Mouse (Mus musculus) thymus, postnatal 10 days (tissue): Measurements from ENCODE around the gene Utp20.
"Not testable (repeated sequence)": the region's sequence is repeated elsewhere in the genome, so short reads cannot be mapped to it uniquely, and the experiment has no call there.

Source experiments
- DNase-seq, 2 experiments: peaks; one replicate each; pipeline ENCODE4 v3.0.0; 2021; ENCODE audit warnings: low spot score in 2 of 2

Utp20 gene

GRCm38 (mm10) chr10:88826188-88826946 is at the start of gene Utp20:
Gene Utp20 (minus strand): TSS chr10:88826804.
- peak; percentile 58 to 67 for DNase-seq

GRCm38 (mm10) chr10:88874870-88875269 is 48.3 kb upstream of the Utp20 start:
- DNase-seq, result no peak

- no peak for DNase-seq
Measured at GRCm38 (mm10) chr10:88866017-88866416, 39.4 kb upstream of the Utp20 start.

GRCm38 (mm10) chr10:88862293-88862692 is 35.7 kb upstream of the Utp20 start:
- DNase-seq, result no peak

- no peak for DNase-seq
Measured at GRCm38 (mm10) chr10:88861416-88861815, 34.8 kb upstream of the Utp20 start.

- no peak for DNase-seq
Measured at GRCm38 (mm10) chr10:88860911-88861310, 34.3 kb upstream of the Utp20 start.

GRCm38 (mm10) chr10:88853326-88853725 is 26.7 kb upstream of the Utp20 start:
- DNase-seq, result no peak

- no peak for DNase-seq
Measured at GRCm38 (mm10) chr10:88849976-88850375, 23.4 kb upstream of the Utp20 start.

GRCm38 (mm10) chr10:88848876-88849476 is 22.4 kb upstream of the Utp20 start:
- no peak for DNase-seq

GRCm38 (mm10) chr10:88834227-88834626 is 7.6 kb upstream of the Utp20 start:
- DNase-seq, result no peak

- DNase-seq, result no peak
Measured at GRCm38 (mm10) chr10:88828361-88828760, 1.8 kb upstream of the Utp20 start.

GRCm38 (mm10) chr10:88827596-88827995 is 992 bp upstream of the Utp20 start:
- no peak for DNase-seq

- DNase-seq, result not testable (repeated sequence)
Measured at GRCm38 (mm10) chr10:88826947-88827306, 323 bp upstream of the Utp20 start.

- no peak for DNase-seq
Measured at GRCm38 (mm10) chr10:88817335-88817734, 9.3 kb downstream of the Utp20 start.

GRCm38 (mm10) chr10:88815256-88815655 is 11.3 kb downstream of the Utp20 start:
- DNase-seq, result no peak

- DNase-seq, result no peak
Measured at GRCm38 (mm10) chr10:88811704-88812103, 14.9 kb downstream of the Utp20 start.

- DNase-seq, result no peak
Measured at GRCm38 (mm10) chr10:88802236-88802635, 24.4 kb downstream of the Utp20 start.

- DNase-seq, result no peak
Measured at GRCm38 (mm10) chr10:88799381-88799780, 27.2 kb downstream of the Utp20 start.

GRCm38 (mm10) chr10:88797452-88797851 is 29.2 kb downstream of the Utp20 start:
- DNase-seq, result no peak

GRCm38 (mm10) chr10:88796939-88797338 is 29.7 kb downstream of the Utp20 start:
- no peak for DNase-seq

- DNase-seq, result no peak
Measured at GRCm38 (mm10) chr10:88795226-88795625, 31.4 kb downstream of the Utp20 start.

GRCm38 (mm10) chr10:88794606-88795005 is 32.0 kb downstream of the Utp20 start:
- DNase-seq, result no peak

GRCm38 (mm10) chr10:88793671-88794070 is 32.9 kb downstream of the Utp20 start:
- DNase-seq, result no peak
